Mouse (Mus musculus): ENCODE measurements around the gene Klhdc1. TPM values are rescaled to one million over a fixed set of nuclear protein-coding genes. Genes with fewer than 3 reads are reported as not detected.
A peak's percentile ranks its signal among the peaks of the same experiment; 100 is the strongest.

Gene Klhdc1
- polyA plus RNA-seq (2012; rRNA removed) = 2.4 TPM in 2 replicates

DNA sequence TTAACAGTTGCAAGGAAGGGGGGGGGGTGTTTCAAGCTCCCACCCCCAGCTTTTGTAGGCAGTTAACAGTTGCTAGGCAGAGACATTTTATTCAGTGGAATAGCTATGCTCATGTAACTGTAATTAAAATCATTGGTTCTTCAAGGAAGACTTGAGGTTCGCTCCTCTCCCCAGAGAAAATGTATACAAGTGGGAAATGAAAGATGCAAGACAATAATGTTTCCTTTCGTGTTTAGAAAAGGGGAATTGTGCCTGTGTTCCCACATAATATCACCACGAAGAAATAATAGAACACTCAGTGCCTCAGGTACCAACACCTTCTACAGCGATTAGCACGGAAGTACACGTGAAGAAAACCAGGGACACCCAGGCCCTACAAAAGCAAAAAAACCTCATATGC is at the start of gene Klhdc1:
Klhdc1 (plus strand) TSS at position 301 of the 400 bp plus-strand sequence.
- peak within 1 kb of the TSS; percentile 73 for H3K27ac ChIP-seq (ENCODE audit: insufficient read depth, low read length)
- 49% methylated on average over 6 of the region's 6 CpGs for WGBS
- H3K4me1 ChIP-seq (ENCODE audit: control insufficient read depth, insufficient read depth, insufficient read length) = no peaks in the 10 kb centered on the region; the same call in 1 of the 2 replicates
- peak within 1 kb of the TSS; percentile 87 for H3K4me3 ChIP-seq (ENCODE audit: extremely low read depth, insufficient read depth, insufficient read length)
- H3K36me3 ChIP-seq (ENCODE audit: control insufficient read depth, insufficient read depth, low read length) = no peaks in the 10 kb centered on the region
- no peak for TF ChIP-seq POLR2A (IDR thresholded peaks at IDR 0.05; ENCODE audit: low read depth, low read length)
- TF ChIP-seq CTCF (IDR thresholded peaks at IDR 0.05; ENCODE audit: extremely low read depth, insufficient read depth, insufficient read length, insufficient replicate concordance) = no peak
- DNase-seq (ENCODE audit: low read depth in 1 of 2, low spot score in 2 of 2) = no peak
- H3K27me3 ChIP-seq (ENCODE audit: control insufficient read depth, insufficient read depth, low read length) = no peaks in the 10 kb centered on the region

DNA sequence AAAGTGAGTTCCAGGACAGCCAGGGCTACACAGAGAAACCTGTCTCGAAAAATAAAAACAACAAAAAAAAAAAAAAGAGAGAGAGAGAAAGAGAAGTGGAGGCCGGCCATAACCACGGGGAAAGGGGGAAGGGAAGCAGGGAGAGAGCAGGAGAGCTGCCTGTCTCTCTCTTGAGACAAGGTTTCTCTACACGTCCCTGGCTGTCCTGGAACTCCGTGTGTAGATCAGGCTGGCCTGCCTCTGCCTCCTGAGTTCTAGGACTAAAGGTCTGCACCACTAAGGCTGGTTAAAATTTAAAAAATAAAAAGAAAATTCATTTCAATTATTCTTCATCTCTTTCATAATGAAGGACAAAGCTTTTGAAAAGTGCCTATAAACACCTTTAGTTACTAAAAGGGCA is 49.6 kb upstream of the Klhdc1 start:
- H3K27me3 ChIP-seq (ENCODE audit: control insufficient read depth, insufficient read depth, low read length) = no peaks in the 10 kb centered on the region
- H3K36me3 ChIP-seq (ENCODE audit: control insufficient read depth, insufficient read depth, low read length) = peaks cover 3% of the 10 kb centered on the region
- no peak for DNase-seq (ENCODE audit: low read depth in 1 of 2, low spot score in 2 of 2)
- H3K4me3 ChIP-seq (ENCODE audit: extremely low read depth, insufficient read depth, insufficient read length) = no peak overlapping the region
- H3K27ac ChIP-seq (ENCODE audit: insufficient read depth, low read length) = no peak overlapping the region
- TF ChIP-seq CTCF (IDR thresholded peaks at IDR 0.05; ENCODE audit: extremely low read depth, insufficient read depth, insufficient read length, insufficient replicate concordance) (no peak), POLR2A (IDR thresholded peaks at IDR 0.05; ENCODE audit: low read depth, low read length) (no peak)
- H3K4me1 ChIP-seq (ENCODE audit: control insufficient read depth, insufficient read depth, insufficient read length) = peaks cover 4% of the 10 kb centered on the region; the same call in 1 of the 2 replicates
- WGBS = 84% methylated on average over 5 of the region's 5 CpGs

DNA sequence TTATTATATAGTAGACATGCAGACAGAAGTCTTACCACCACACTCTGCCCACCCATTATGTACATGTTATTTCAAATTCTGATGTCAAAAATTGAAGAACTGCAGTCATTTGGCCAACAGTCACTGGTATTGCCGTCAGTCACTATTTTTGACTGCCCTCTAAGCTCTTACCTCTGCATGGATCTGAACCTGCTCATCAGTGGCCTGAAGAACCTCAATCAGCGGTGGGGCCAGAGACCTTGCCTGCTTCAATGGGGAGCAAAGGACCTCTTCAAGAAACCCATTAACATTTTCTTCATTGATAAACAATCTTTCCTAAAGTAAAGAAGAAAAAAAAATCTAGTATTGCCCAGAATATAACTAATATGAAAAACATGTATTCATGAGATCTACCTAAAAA is 48.3 kb upstream of the Klhdc1 start:
- TF ChIP-seq POLR2A (IDR thresholded peaks at IDR 0.05; ENCODE audit: low read depth, low read length) = no peak
- no peak for TF ChIP-seq CTCF (IDR thresholded peaks at IDR 0.05; ENCODE audit: extremely low read depth, insufficient read depth, insufficient read length, insufficient replicate concordance)
- H3K4me3 ChIP-seq (ENCODE audit: extremely low read depth, insufficient read depth, insufficient read length) = no peak overlapping the region
- peaks cover 3% of the 10 kb centered on the region for H3K36me3 ChIP-seq (ENCODE audit: control insufficient read depth, insufficient read depth, low read length)
- DNase-seq (ENCODE audit: low read depth in 1 of 2, low spot score in 2 of 2) = no peak
- no peak overlapping the region for H3K27ac ChIP-seq (ENCODE audit: insufficient read depth, low read length)
- H3K4me1 ChIP-seq (ENCODE audit: control insufficient read depth, insufficient read depth, insufficient read length) = peaks cover 2% of the 10 kb centered on the region; the same call in 1 of the 2 replicates
- WGBS = 96% methylated on average over 2 of the region's 2 CpGs
- H3K27me3 ChIP-seq (ENCODE audit: control insufficient read depth, insufficient read depth, low read length) = no peaks in the 10 kb centered on the region

DNA sequence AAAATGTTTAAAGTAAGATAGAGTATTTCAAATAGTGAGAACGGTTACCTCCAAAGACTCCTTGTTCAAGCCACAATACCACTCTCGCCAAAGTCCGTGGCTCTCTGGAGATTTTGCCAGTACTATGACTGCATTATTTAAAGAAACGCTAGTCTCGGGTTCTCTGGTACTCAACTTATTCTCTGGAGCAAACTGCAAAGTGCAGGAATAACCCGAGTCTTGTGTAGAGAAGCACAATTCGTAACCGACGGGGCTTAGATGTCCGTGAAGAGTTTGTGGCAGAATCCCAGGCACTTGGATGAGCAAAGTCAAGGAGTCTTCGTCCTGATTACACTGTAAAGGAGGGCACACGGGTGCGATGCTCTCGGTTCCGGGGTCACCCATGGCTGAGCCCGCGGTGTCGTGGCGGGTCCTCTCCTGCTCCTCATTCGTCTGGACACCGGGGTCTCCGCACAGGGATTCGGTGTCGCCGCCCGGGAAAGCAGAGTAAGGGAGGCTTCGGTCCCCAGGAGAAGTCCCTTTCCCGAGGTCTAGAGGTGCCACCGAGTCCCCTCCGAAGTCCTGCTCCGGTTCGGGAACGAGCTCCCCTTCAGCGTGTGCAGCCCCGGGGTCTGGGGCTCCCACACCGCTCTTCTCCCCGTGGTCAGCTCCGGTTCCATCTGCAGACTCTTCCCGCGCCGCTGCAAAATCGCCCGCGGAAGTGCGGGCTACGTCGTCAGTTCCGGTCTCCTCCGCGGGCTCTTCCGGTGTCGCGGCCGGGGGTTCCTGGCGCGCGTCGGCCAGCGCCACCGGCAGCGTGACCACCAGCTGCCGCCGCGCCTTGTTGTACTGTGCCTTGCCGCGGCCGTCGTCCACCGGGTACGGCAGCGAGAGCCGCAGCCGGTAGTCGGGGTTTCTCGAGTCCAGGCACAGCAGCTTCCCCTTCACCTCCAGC is 44.3 kb upstream of the Klhdc1 start, which contains the start of gene Gm49383:
Gm49383 (minus strand) TSS at position 661 of the 934 bp plus-strand sequence.
- Histone ChIP-seq H3K27me3 (ENCODE audit: control insufficient read depth, insufficient read depth, low read length) (no peaks in the 10 kb centered on the region), H3K4me1 (ENCODE audit: control insufficient read depth, insufficient read depth, insufficient read length) (peaks cover 2% of the 10 kb centered on the region; the same call in 1 of the 2 replicates), H3K4me3 (ENCODE audit: extremely low read depth, insufficient read depth, insufficient read length) (peak within 1 kb of the TSS; percentile 86), H3K27ac (ENCODE audit: insufficient read depth, low read length) (peak within 1 kb of the TSS; percentile 86), H3K36me3 (ENCODE audit: control insufficient read depth, insufficient read depth, low read length) (peaks cover 5% of the 10 kb centered on the region)
- TF ChIP-seq CTCF (IDR thresholded peaks at IDR 0.05; ENCODE audit: extremely low read depth, insufficient read depth, insufficient read length, insufficient replicate concordance) (no peak), POLR2A (IDR thresholded peaks at IDR 0.05; ENCODE audit: low read depth, low read length) (peak; percentile 70)
- WGBS = under 1% methylated on average over 72 of the region's 75 CpGs
- DNase-seq (ENCODE audit: low read depth in 1 of 2, low spot score in 2 of 2) = peak; percentile 28 to 57

DNA sequence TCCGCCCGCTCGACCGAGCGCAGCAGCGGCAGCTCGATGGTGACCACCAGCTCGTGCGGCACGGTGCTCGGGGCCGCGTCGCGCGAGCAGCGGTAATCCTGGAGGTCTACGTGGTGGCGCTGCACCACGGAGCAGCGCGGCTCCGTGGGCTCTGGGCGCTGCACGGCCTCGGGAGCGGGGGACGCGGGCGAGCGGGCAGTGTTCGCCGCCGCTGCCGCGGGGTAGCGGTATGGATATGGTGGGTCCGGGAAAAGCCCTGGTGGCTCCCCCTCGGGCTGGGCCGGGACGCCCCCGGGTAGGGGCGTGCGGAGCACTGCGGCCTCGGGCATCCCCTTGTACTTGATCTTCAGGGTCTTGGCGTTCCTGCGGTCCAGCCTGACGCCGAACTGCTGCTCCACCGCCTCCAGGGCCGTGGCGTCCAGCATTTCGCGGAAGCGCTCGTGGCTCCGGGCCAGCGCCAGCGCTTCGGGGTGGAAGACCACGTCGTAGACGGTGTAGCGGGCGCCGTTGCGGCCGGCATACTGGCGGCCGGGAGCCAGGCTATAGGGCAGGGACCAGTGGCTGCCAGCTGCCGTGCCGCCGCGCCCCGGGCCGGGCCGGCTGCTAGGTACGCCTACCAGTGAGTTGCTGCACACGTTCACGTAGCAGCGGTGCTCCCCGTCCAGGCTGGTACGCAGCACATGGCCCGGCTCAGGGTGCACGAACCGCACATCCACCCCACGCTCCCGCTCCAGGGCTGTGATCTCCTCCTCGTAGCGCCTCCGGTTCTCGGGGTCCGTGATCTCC is 43.4 kb upstream of the Klhdc1 start:
- peak; percentile 26 to 33 for DNase-seq (ENCODE audit: low read depth in 1 of 2, low spot score in 2 of 2)

DNA sequence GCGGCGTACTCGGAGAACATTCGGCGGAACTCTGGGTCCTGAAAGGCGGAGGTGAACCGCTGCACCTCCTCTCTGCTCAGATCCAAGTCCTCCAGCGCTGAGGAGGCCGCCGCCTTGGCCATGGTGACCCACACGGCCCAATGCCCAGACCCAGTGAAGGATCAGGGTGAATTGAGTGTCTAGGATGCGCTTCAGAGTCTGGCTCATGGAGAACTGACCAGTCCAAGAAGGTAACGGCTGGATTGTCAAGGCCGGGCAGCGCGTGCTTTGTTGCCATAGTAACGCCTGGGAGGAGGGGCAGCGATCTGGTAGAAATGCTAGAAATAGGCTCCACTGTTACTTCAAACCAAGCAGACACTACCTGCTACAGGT is 42.8 kb upstream of the Klhdc1 start, which contains the start of gene Dnaaf2:
Dnaaf2 (minus strand) TSS at position 266 of the 372 bp plus-strand sequence.
- H3K4me3 ChIP-seq (ENCODE audit: extremely low read depth, insufficient read depth, insufficient read length) = peak within 1 kb of the TSS; percentile 86
- H3K27ac ChIP-seq (ENCODE audit: insufficient read depth, low read length) = peak within 1 kb of the TSS; percentile 86
- peaks cover 2% of the 10 kb centered on the region; the same call in 1 of the 2 replicates for H3K4me1 ChIP-seq (ENCODE audit: control insufficient read depth, insufficient read depth, insufficient read length)
- H3K27me3 ChIP-seq (ENCODE audit: control insufficient read depth, insufficient read depth, low read length) = no peaks in the 10 kb centered on the region
- TF ChIP-seq CTCF (IDR thresholded peaks at IDR 0.05; ENCODE audit: extremely low read depth, insufficient read depth, insufficient read length, insufficient replicate concordance) (no peak), POLR2A (IDR thresholded peaks at IDR 0.05; ENCODE audit: low read depth, low read length) (no peak)
- WGBS = 2% methylated on average over 18 of the region's 18 CpGs
- H3K36me3 ChIP-seq (ENCODE audit: control insufficient read depth, insufficient read depth, low read length) = peaks cover 7% of the 10 kb centered on the region
- DNase-seq (ENCODE audit: low read depth in 1 of 2, low spot score in 2 of 2) = peak in 1 of 2 experiments; percentile 42

More for the DNA sequence above, 43.4 kb upstream of the Klhdc1 start:
- Histone ChIP-seq H3K36me3 (ENCODE audit: control insufficient read depth, insufficient read depth, low read length) (peaks cover 7% of the 10 kb centered on the region), H3K27me3 (ENCODE audit: control insufficient read depth, insufficient read depth, low read length) (no peaks in the 10 kb centered on the region), H3K4me3 (ENCODE audit: extremely low read depth, insufficient read depth, insufficient read length) (peak overlapping the region; percentile 86), H3K4me1 (ENCODE audit: control insufficient read depth, insufficient read depth, insufficient read length) (peaks cover 2% of the 10 kb centered on the region; the same call in 1 of the 2 replicates), H3K27ac (ENCODE audit: insufficient read depth, low read length) (peak overlapping the region; percentile 86)
- under 1% methylated on average over 94 of the region's 94 CpGs for WGBS
- TF ChIP-seq POLR2A (IDR thresholded peaks at IDR 0.05; ENCODE audit: low read depth, low read length) (no peak), CTCF (IDR thresholded peaks at IDR 0.05; ENCODE audit: extremely low read depth, insufficient read depth, insufficient read length, insufficient replicate concordance) (no peak)

Measured in spleen, adult 2 months (tissue).